Mouse (Mus musculus) Patski (cell line): Measurements from ENCODE around the gene Cers6. TPM values are rescaled to one million over a fixed set of nuclear protein-coding genes. Genes with fewer than 3 reads are reported as not detected.

Experiments used
- ATAC-seq: fragments of 100-300 bp; one replicate; pipeline ENCODE4 v1.8.0; 2021
- CTCF ChIA-PET: fragments of 350-600 bp; sonication (Branson Sonifier 250); formaldehyde crosslinking; loops from one replicate; lab custom pipeline; 2022; ENCODE audit warnings: inconsistent platforms; lab: Charles Lee
- POLR2A ChIA-PET: fragments of 350-600 bp; sonication (Branson Sonifier 250); formaldehyde crosslinking; loops from one replicate; lab custom pipeline; 2022; ENCODE audit warnings: antibody characterized with exemption, inconsistent platforms; lab: Charles Lee
- DNase-seq: peaks from one replicate; pipeline ENCODE4 v3.0.0-alpha.2; 2011; ENCODE audit warnings: low read depth, low spot score
- H3K27me3 ChIP-seq: fragments of 371-371 bp; one replicate; pipeline ENCODE4 v1.5.1; 2021
- CTCF ChIP-seq: fragments of 100-300 bp; IDR thresholded peaks from one replicate; pipeline ENCODE4 v1.5.1; 2021
- in situ Hi-C: fragments of 300-500 bp; cut with MboI; formaldehyde crosslinking; loops from 3 replicates; pipeline ENCODE4 v1.11.1; 2018; ENCODE audit warnings: low pct_unique_long_range_greater_than_20kb, mixed read lengths
- polyA plus RNA-seq: library from polyadenylated mRNA; unstranded; gene quantifications from one replicate; pipeline ENCODE4 v1.2.3, GENCODE M21; 2021

The Cers6 gene
- polyA plus RNA-seq, 1 experiment from 2014 or later = 24.8 TPM

DNA sequence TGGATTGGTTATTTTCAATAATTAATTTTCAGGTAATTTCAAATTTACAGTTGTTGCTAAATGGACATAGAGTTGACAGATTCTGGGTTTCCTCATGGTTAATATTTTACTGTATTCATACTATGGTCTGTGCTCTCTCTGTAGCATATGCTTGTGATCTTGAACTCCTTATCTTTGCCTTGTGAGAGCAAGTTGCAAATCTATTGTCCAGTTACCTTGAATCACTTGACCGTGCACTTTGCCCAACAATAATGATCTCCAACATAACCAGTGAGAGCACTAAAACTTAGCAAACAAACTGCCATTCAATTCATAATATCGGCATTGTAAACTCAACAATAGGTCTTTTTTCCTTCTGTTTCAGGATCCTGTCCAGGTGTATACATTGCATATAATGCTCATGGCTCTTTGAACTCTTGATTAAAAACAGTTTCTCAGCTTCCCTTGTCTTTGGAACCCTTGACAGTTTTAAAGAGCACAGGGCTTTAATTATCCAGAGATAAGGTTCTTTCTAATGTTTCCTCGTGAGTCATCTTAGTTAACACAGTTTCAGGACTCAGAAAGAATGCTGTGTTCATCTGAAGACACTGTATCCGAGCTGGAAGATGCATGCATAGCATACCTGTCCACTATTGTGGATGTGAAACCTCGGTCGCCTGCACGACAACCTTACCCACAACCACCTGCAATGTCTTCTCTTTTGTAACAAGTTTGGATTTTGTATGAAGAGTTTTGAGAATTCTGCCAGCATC, 38.7 kb downstream of the Cers6 start:
- in situ Hi-C loops = no loop called here
- CTCF ChIA-PET = interaction anchor here (1.6 kb wide), 1 partner anchor 22 kb away, joined by 6 read pairs; no protein-coding TSS in a partner anchor
- no peak for TF ChIP-seq CTCF
- POLR2A ChIA-PET = interaction anchor here (1.3 kb wide), 1 partner anchor 9 kb away, joined by 3 read pairs; no protein-coding TSS in a partner anchor
- H3K27me3 ChIP-seq = no peaks in the 10 kb centered on the region
- DNase-seq = no peak
- ATAC-seq = no peak

DNA sequence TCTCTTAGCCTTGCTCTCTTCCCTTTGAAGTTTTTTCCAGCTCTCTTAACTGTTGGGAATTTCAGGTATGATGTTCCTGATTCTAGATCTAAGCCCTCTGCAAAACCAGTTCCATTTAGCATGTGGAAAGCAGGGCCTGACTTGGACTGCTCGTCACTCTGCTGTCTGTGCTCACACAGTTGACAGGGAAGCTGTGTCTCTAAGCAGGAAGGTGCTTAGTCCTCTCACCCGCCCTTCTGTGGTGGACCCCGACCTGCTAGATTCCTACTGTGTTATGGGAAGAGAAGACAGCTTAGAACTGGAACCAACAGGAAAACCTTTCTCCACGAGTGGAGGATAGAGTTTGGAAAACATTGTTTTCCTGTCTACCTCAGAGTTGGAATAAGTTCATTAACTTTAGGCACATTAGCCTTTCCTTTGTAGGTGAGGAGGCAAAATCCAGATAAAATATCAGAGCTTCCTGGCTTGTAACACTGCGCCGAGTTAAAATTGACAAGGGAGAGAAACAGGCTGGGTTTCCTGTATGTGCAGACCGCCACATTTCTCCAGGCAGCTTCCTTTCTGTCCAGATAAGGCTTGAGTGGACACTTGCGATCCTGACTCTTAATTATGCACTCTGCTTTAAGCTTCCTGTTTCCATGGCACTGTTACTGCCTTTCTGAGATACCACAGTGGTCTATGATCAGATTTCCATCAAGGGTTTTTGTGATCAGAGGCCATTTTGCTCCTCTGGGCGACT, 39.6 kb downstream of the Cers6 start:
- ATAC-seq (no peak), DNase-seq (no peak)
- in situ Hi-C loops = no loop called here
- no peak for TF ChIP-seq CTCF
- H3K27me3 ChIP-seq = no peaks in the 10 kb centered on the region
- ChIA-PET POLR2A (interaction anchor here (1.3 kb wide), 1 partner anchor 10 kb away, joined by 3 read pairs; no protein-coding TSS in a partner anchor), CTCF (interaction anchor here (1.1 to 1.6 kb wide), 2 partner anchors 9 to 23 kb away, joined by 3 to 6 read pairs; no protein-coding TSS in a partner anchor)

DNA sequence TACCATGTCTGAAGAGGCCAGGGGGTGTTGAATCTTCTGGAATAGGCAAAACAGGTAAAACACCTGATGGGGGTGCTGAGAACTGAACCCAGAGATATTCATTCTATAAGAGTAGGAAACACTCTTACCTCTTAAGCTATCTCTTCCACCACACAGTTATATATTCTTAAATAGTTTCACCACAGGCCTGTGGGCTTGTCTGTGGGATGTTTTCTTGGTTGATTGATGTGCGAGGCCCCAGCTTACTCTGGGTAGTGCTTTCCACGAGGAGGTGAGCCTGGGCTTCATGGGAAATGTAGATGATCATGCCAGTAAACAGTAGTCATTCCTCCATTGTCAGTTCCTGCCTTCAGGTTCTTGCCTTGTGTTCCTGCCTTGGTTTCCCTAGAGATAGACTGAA, 40.5 kb downstream of the Cers6 start:
- POLR2A ChIA-PET = no interaction called here
- in situ Hi-C loops = no loop called here
- ATAC-seq = no peak

DNA sequence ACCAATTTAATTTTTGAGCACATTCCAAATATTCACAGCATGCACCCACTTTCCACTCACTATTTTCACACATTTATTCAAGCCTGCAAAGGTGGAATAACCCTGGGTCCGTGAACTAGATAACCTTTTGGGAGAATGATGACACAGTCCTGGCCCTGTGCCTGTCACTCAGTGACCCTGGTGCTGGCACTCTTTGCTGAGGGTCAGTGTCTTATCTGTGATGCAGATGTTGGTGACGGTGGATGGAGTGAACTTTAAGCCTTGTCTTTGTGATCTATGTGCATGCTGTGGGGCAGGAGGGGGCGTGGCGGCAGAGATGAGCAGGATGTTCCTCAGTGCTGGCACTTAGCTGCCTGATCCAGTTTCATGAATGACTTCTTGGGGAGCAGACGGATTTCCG, 41.3 kb downstream of the Cers6 start:
- no peak for ATAC-seq
- no peak for DNase-seq
- H3K27me3 ChIP-seq = no peaks in the 10 kb centered on the region
- in situ Hi-C loops = no loop called here
- POLR2A ChIA-PET = no interaction called here
- TF ChIP-seq CTCF = no peak
- CTCF ChIA-PET = no interaction called here

More for the DNA sequence above, 40.5 kb downstream of the Cers6 start:
- no peak for TF ChIP-seq CTCF
- no peak for DNase-seq
- H3K27me3 ChIP-seq = no peaks in the 10 kb centered on the region
- CTCF ChIA-PET = interaction anchor here (1.1 kb wide), 1 partner anchor 10 kb away, joined by 3 read pairs; no protein-coding TSS in a partner anchor

DNA sequence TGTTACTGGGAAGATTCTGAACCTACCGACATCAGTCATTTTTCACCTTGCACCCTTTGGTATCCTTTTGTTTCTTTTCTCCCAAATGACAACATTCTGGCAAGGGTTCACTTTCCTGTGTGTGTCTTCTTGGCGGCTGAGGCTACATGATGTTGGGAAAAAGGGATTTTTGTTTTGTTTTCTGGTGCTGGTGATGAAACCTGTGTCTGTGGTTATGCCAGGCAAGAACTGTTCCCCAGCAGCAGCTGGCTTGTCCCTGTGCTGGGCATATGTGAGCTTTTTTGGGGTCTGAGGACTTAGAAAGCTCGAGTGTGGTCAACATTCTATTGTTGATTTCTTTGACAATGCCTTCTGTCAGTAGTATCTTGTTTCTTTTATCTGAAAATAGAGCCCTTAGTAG, 45.7 kb downstream of the Cers6 start:
- ATAC-seq (no peak), DNase-seq (no peak)
- CTCF ChIA-PET = interaction anchor here (1.8 kb wide), 1 partner anchor 88 kb away, joined by 3 read pairs; no protein-coding TSS in a partner anchor
- TF ChIP-seq CTCF = no peak
- in situ Hi-C loops = no loop called here
- H3K27me3 ChIP-seq = no peaks in the 10 kb centered on the region
- POLR2A ChIA-PET = no interaction called here

DNA sequence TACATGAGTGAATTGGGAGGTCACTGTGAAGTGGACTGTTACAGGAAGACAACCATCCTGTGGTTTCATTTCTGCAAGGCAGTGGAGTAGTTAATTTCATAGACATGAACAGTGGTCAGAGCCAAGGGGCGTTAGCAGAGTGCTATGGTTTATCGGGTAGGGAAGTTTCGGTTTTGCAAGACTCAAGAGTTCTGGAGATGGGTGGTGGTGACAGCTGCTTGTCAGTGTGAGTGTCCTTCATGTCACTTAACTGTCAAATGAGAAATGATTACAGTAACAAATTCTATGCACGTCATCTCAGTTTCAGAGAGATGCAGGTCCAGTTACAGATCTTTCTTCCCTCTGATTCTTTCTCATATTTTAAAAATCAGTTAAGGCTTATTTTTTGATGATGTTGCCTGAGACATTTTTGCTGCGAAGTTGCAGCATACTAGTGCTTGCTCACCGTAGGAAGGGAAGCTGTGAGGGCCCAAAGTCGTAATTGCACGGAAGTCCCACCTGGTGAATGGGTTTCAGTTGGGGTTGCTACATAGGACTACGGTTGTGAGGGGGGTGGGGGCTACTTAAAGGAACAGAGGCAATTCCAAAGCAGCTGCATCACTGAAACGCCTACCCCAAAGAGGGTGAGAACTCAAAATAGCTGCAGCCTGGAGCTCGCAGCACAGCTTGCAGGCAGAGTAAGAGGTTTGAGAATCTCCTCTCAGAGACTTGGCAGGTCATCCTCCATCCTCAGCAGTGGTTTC, 46.7 kb downstream of the Cers6 start:
- ATAC-seq (peak; percentile 54), DNase-seq (no peak)
- no peaks in the 10 kb centered on the region for H3K27me3 ChIP-seq
- in situ Hi-C loops = no loop called here
- ChIA-PET POLR2A (no interaction called here), CTCF (interaction anchor here (1.1 kb wide), 1 partner anchor 18 kb away, joined by 3 read pairs; no protein-coding TSS in a partner anchor)
- TF ChIP-seq CTCF = no peak

DNA sequence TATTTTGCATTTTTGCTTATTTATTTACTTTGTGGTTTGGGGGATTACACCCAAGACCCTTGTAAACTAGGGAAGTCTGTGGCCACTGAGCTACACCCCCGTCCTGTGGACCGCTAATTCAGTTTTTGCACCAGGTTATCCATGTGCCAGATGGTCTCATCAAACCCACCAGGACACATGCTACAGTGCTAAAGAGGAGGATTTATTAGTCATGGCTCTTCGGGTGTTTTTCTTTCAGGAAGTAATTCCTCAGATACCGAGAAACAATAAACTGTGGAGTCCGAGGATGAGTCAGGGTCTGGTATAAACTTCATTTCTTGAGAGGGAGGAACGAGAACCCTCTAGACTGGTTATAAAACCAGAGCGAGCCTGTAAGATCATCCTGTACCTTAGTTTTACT, 49.5 kb downstream of the Cers6 start:
- CTCF ChIA-PET = interaction anchor here (1.5 kb wide), 1 partner anchor 22 kb away, joined by 4 read pairs; no protein-coding TSS in a partner anchor
- POLR2A ChIA-PET = interaction anchor here (0.6 kb wide), 1 partner anchor 60 kb away, joined by 4 read pairs; no protein-coding TSS in a partner anchor
- in situ Hi-C loops = no loop called here
- peak; percentile 78 for ATAC-seq
- peak; percentile 42 for DNase-seq
- H3K27me3 ChIP-seq = no peaks in the 10 kb centered on the region
- no peak for TF ChIP-seq CTCF

DNA sequence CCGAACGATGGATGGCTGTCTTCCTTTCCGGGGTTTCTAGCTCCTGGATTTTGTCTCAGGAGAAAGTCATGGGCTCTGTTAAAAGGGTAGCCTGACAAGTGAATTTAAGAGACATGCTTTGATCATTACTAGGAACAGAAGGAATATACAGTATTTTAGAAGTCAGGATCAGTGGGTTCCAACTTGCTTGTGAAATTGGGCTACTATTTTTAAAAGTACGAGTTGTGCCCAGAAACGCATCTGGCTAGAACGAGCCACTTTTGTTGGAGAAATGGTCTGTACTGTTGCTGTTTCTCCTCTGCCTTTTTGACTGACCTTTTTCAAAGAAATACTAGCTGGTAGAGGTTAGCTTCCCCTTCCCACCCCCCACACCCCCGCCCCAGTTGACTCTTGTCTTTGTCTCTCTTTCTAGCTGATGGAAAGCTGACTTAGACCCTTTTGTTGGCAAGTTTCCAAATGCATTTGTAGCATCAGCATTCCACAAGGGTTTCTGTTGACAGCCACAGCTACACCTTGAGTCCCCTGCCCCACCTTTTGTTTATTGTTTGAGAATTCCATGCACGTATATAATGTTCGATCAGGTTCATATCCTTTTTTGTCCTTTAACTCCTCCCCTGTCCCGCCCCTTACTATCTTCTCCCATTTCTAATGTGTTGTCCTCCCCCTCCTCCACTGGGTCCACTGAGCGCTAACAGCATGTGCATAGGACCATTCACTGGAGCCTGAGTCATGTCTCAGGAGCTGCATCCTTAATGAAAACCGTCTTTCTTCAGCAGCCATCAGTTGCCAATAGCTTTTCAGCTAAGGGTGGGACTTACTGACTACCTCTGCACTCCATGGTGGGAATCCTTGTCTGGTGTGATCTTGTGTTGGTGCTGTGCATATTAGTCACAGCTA, 50.6 kb downstream of the Cers6 start:
- ATAC-seq = no peak
- TF ChIP-seq CTCF = no peak
- no peak for DNase-seq
- no peaks in the 10 kb centered on the region for H3K27me3 ChIP-seq
- in situ Hi-C loops = no loop called here
- ChIA-PET CTCF (interaction anchor here (1.5 kb wide), 2 partner anchors 13 to 21 kb away, joined by 4 read pairs; no protein-coding TSS in a partner anchor), POLR2A (no interaction called here)

DNA sequence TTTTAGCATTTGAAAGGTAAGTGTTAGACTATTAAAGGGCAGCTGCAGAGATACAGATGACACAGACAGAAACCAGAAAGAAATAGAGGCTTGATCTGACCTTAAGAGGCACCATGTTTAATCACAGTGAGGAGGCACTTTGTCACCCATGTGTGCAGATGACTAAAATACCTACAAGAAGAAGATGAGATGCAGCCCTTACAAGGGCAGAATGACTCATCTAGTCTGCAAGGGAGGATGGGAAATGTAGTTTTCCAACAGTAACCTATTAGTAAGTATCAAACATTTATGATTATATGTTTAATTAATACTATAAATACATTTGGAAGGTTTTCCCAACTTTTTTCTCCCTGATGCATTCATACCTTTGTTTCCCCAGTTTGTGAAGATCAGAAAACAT, 54.5 kb downstream of the Cers6 start:
- ChIA-PET CTCF (no interaction called here), POLR2A (no interaction called here)
- ATAC-seq = no peak
- H3K27me3 ChIP-seq = no peaks in the 10 kb centered on the region
- in situ Hi-C loops = no loop called here
- TF ChIP-seq CTCF = no peak
- no peak for DNase-seq
